Mouse (Mus musculus): ENCODE measurements around the gene Ticam1. TPM values are rescaled to one million over a fixed set of nuclear protein-coding genes. Genes with fewer than 3 reads are reported as not detected.

Ticam1 gene
- total and polyA plus RNA-seq, 3 experiments: 6.4 to 18.6 (median 17.6) TPM

DNA sequence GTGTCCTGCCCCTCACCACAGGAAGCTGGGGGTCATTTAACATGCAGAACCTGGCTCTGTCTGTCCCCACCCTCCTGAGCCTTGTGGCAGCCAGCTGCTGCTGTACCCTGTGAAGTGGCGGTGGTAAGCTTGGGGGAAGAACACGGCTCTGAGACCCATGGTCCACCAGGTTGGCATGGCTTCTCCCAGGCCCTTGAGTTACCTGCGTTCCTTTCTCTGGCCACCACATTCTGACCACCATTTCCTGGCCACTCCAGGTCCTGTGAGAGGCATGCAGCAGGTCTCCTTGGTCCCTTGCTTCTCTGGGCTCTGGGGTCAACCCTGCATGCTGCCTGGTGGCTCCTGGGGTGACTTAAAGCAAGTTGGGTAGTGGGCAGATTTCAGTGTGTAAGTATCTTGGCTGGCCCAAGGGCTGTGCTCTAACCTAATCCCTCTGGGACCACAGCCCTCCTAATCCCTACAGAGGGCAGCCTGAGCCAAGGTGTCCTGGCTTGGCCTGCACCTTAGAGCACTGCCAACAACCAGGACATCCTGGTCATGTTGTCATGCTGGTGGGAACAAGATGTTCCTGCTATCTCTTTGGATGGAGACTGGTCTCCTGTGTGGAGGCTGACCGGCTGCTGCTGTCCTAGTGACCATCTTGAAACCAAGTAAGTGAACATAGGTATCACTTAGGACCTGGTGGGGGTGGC is 16.1 kb upstream of the Ticam1 start, which contains the start of gene Plin3:
Gene Plin3 (minus strand): TSS at position 343 of the 692 bp plus-strand sequence.
- TF ChIP-seq EP300 (IDR thresholded peaks at IDR 0.05; ENCODE audit: low read length) (no peak), MAFK (IDR thresholded peaks at IDR 0.05; ENCODE audit: insufficient replicate concordance, low read length) (no peak), MYC (IDR thresholded peaks at IDR 0.05; ENCODE audit: low read depth, low read length) (no peak), ZMIZ1 (IDR thresholded peaks at IDR 0.05; ENCODE audit: low read depth, low read length) (no peak), PAX5 (IDR thresholded peaks at IDR 0.05; ENCODE audit: low read length) (no peak), JUN (IDR thresholded peaks at IDR 0.05; ENCODE audit: insufficient read depth, low read depth, low read length) (no peak), HCFC1 (IDR thresholded peaks at IDR 0.05; ENCODE audit: low read depth, low read length) (no peak), MAZ (IDR thresholded peaks at IDR 0.05; ENCODE audit: low read depth, low read length) (no peak), MEF2A (IDR thresholded peaks at IDR 0.05; ENCODE audit: borderline replicate concordance, low read depth, low read length) (no peak), ZKSCAN1 (IDR thresholded peaks at IDR 0.05; ENCODE audit: borderline replicate concordance, low read depth, low read length) (no peak), CHD1 (IDR thresholded peaks at IDR 0.05; ENCODE audit: low read depth, low read length) (no peak), CHD2 (IDR thresholded peaks at IDR 0.05; ENCODE audit: low read length) (no peak), BHLHE40 (IDR thresholded peaks at IDR 0.05; ENCODE audit: low read depth, low read length) (no peak), SMC3 (IDR thresholded peaks at IDR 0.05; ENCODE audit: low read depth, low read length) (no peak), NRF1 (IDR thresholded peaks at IDR 0.05; ENCODE audit: low read depth, low read length) (no peak), POLR2AphosphoS2 (IDR thresholded peaks at IDR 0.05; ENCODE audit: low read depth, low read length) (no peak), ZNF384 (IDR thresholded peaks at IDR 0.05; ENCODE audit: low read depth, low read length) (no peak)
- dilution Hi-C loops (cut with MboI; ENCODE audit: extremely low pct_ligation_motif_present, extremely low pct_unique_long_range_greater_than_20kb, low sequenced_read_pairs): no loop called here
- in situ Hi-C loops (cut with MboI; ENCODE audit: low pct_ligation_motif_present, low pct_unique_long_range_greater_than_20kb, low sequenced_read_pairs): no loop called here
- no peaks in the 10 kb centered on the region for H3K79me2 ChIP-seq (replicated peaks; ENCODE audit: control insufficient read depth, extremely low read depth, insufficient read depth, poor library complexity, severe bottlenecking)
- no peaks in the 10 kb centered on the region for H3K9me3 ChIP-seq (replicated peaks; ENCODE audit: low read length)
- H3K9ac ChIP-seq (ENCODE audit: insufficient read depth, low read depth): peak within 1 kb of the TSS; percentile 77; the same call in 1 of the 2 replicates
- no peak within 1 kb of the TSS for H3K4me2 ChIP-seq (ENCODE audit: insufficient read depth, low read depth, poor library complexity, severe bottlenecking)
- no peak within 1 kb of the TSS for H3K4me3 ChIP-seq (replicated peaks in 1 of 3; ENCODE audit: low read depth in 2 of 3, low read length in 2 of 3, poor library complexity in 1 of 3)
- H3K36me3 ChIP-seq (replicated peaks in 1 of 2; ENCODE audit: control insufficient read depth in 1 of 2, insufficient read depth in 1 of 2, low read length in 1 of 2): peaks cover 0 to 2% of the 10 kb centered on the region in 2 experiments
- no peak for DNase-seq (ENCODE audit: extremely low read depth)
- H3K4me1 ChIP-seq (ENCODE audit: control insufficient read depth in 1 of 2, insufficient read depth in 2 of 2): peaks cover 22 to 54% of the 10 kb centered on the region in 2 experiments
- no peak within 1 kb of the TSS for H3K27ac ChIP-seq (ENCODE audit: insufficient read depth, low read depth)
- H3K27me3 ChIP-seq (replicated peaks): no peaks in the 10 kb centered on the region

DNA sequence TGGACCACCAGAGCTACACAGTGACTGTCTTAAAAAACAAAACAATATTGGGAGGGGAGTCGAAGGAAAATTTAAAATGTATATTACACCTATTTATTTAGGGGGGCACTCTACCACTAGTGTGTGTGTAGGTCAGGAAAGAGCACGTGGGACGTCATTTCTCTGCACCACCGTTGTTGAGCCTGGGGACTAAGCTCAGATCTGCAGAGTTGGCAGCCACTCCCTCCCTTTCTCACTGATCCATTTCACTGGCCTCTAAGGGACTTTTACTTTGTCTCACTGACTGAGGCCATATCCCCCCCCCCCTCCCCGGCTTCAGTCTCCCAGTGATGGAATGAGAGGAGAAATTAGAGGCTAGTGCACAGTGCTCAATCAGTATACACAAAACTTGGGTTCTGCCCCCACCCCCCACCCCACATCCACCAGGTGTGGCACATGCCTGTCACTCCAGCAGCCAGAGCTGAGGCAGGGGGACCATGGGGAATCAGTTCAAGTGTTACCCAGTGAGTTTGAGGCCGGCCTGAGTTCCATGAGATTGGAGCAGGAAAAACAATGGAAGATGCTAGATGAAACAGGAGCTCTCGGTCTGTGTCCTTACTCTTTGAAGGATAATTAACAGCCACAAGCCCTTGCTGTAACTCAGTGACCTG is 15.4 kb upstream of the Ticam1 start:
- no peaks in the 10 kb centered on the region for H3K79me2 ChIP-seq (replicated peaks; ENCODE audit: control insufficient read depth, extremely low read depth, insufficient read depth, poor library complexity, severe bottlenecking)
- dilution Hi-C loops (cut with MboI; ENCODE audit: extremely low pct_ligation_motif_present, extremely low pct_unique_long_range_greater_than_20kb, low sequenced_read_pairs) (no loop called here), in situ Hi-C loops (cut with MboI; ENCODE audit: low pct_ligation_motif_present, low pct_unique_long_range_greater_than_20kb, low sequenced_read_pairs) (no loop called here)
- H3K27me3 ChIP-seq (replicated peaks): no peaks in the 10 kb centered on the region
- H3K9ac ChIP-seq (ENCODE audit: insufficient read depth, low read depth): peak overlapping the region; percentile 77; the same call in 1 of the 2 replicates
- peak overlapping the region; percentile 81; the same call in 1 of the 2 replicates for H3K4me2 ChIP-seq (ENCODE audit: insufficient read depth, low read depth, poor library complexity, severe bottlenecking)
- H3K9me3 ChIP-seq (replicated peaks; ENCODE audit: low read length): no peaks in the 10 kb centered on the region
- H3K4me1 ChIP-seq (ENCODE audit: control insufficient read depth in 1 of 2, insufficient read depth in 2 of 2): peaks cover 24 to 59% of the 10 kb centered on the region in 2 experiments
- H3K27ac ChIP-seq (ENCODE audit: insufficient read depth, low read depth): no peak overlapping the region
- peaks cover 0 to 5% of the 10 kb centered on the region in 2 experiments for H3K36me3 ChIP-seq (replicated peaks in 1 of 2; ENCODE audit: control insufficient read depth in 1 of 2, insufficient read depth in 1 of 2, low read length in 1 of 2)
- DNase-seq (ENCODE audit: extremely low read depth): no peak
- TF ChIP-seq SIN3A (IDR thresholded peaks at IDR 0.05; ENCODE audit: low read length) (no peak), NELFE (IDR thresholded peaks at IDR 0.05; ENCODE audit: low read depth, low read length) (no peak), PAX5 (IDR thresholded peaks at IDR 0.05; ENCODE audit: low read length) (no peak), TBP (conservative IDR thresholded peaks at IDR 0.05; ENCODE audit: low read depth, low read length) (no peak)
- no peak overlapping the region for H3K4me3 ChIP-seq (replicated peaks in 1 of 3; ENCODE audit: low read depth in 2 of 3, low read length in 2 of 3, poor library complexity in 1 of 3)

All from CH12.LX (cell line).